Mouse (Mus musculus) hindbrain, embryonic 10.5 days (tissue): ENCODE measurements at regions not wholly inside any gene's neighbourhood (a gene's known extent, or its start where the extent isn't known, plus 50 kb on each side); places are given as distances from the start of the nearest gene placed in this dataset.
A peak's percentile ranks its signal among the peaks of the same experiment; 100 is the strongest.
"Not testable (repeated sequence)": the region's sequence is repeated elsewhere in the genome, so short reads cannot be mapped to it uniquely, and the experiment has no call there.

Experiments used
- DNase-seq: peaks from one replicate; pipeline ENCODE4 v3.0.0-alpha.2; 2017; ENCODE audit warnings: low spot score
- H3K27ac ChIP-seq: fragments of 300-500 bp; sonication (generic); 2 replicates; pipeline ENCODE4 v1.5.1; 2016; ENCODE audit warnings: mild to moderate bottlenecking, moderate library complexity
- H3K27me3 ChIP-seq: fragments of 300-500 bp; sonication (generic); 2 replicates; pipeline ENCODE4 v1.6.1; 2016; ENCODE audit warnings: mild to moderate bottlenecking; ENCODE audit not compliant: poor library complexity, insufficient read depth, severe bottlenecking
- H3K36me3 ChIP-seq: fragments of 300-500 bp; sonication (generic); 2 replicates; pipeline ENCODE4 v1.6.1; 2016; ENCODE audit warnings: mild to moderate bottlenecking, moderate library complexity
- H3K4me1 ChIP-seq: fragments of 300-500 bp; sonication (generic); replicated peaks from 2 replicates; pipeline ENCODE4 v1.6.1; 2016; ENCODE audit warnings: mild to moderate bottlenecking
- H3K4me3 ChIP-seq: fragments of 300-500 bp; sonication (generic); 2 replicates; pipeline ENCODE4 v1.5.1; 2016; ENCODE audit warnings: mild to moderate bottlenecking, moderate library complexity
- H3K9me3 ChIP-seq: fragments of 300-500 bp; sonication (generic); 2 replicates; pipeline ENCODE4 v1.6.1; 2016; ENCODE audit warnings: mild to moderate bottlenecking, moderate library complexity
- WGBS: fragments of 180-500 bp; shearing (Covaris S2); methylation state at CpG from one replicate; pipeline ENCODE4 v1.1.7; 2016; 5-methylcytosine and 5-hydroxymethylcytosine counted together

DNA sequence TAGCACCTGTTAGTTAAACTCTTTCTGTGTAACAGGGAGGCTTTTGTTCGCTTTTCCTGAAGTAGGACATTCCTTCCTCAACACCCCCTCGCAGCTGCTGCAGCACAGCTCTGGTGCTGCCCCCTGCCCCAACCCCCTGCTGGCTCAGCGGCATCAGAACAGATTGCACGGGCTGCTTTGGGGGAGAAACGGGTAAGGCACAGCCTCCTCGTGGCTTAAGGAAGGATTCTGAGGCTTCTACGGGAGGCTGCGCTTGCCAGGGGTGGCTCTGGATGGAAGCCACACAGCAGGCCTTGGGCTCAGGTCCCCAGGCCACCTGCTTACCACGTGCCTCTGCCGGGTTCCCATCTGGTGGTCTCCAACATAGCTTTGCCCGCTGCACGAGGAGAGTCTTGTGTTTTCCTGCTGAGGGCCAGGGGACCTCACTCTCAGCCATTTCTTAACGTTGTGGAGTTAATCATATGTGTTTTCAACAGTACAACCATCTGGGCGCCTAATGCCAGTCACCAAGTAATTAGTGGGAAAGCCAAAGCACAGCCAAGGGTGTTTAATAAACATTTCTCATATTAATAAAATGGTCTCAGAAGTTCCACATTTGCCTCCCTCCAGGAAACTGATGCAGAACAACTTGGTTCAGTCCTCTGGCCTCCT is 189.9 kb downstream of the Gxylt1 start:
- no peaks in the 10 kb centered on the region for H3K36me3 ChIP-seq
- peaks cover 6% of the 10 kb centered on the region for H3K4me1 ChIP-seq
- DNase-seq: peak; percentile 26

DNA sequence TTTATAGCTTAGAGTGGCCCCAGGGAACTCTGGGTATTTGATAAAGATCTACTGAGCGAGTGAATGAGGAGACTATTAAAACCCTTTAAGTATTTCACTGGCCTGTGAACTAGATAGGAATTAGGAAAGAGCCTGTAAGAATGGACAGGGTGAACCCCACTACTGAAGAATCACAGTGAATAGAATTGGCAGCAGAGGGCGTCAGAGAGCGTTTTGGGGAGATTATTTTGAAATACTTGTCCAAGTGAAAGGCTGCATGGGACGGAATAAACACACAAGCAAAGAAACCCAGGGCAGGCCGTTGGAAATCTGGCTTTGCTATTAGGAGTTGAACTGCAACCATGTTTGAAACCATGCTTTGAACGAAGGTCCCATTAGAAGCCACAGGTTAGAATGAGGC is 200.9 kb downstream of the Gxylt1 start:
- no peaks in the 10 kb centered on the region for H3K27me3 ChIP-seq
- no peak overlapping the region for H3K4me3 ChIP-seq
- H3K9me3 ChIP-seq: no peaks in the 10 kb centered on the region
- H3K4me1 ChIP-seq: no peaks in the 10 kb centered on the region
- H3K27ac ChIP-seq: no peak overlapping the region
- WGBS: 62% methylated on average over 6 of the region's 6 CpGs
- no peaks in the 10 kb centered on the region for H3K36me3 ChIP-seq
- no peak for DNase-seq

More for the DNA sequence above, 189.9 kb downstream of the Gxylt1 start:
- Histone ChIP-seq H3K9me3 (no peaks in the 10 kb centered on the region), H3K27ac (peak overlapping the region; percentile 35; the same call in 1 of the 2 replicates), H3K27me3 (no peaks in the 10 kb centered on the region), H3K4me3 (no peak overlapping the region)
- 39% methylated on average over 14 of the region's 14 CpGs for WGBS

DNA sequence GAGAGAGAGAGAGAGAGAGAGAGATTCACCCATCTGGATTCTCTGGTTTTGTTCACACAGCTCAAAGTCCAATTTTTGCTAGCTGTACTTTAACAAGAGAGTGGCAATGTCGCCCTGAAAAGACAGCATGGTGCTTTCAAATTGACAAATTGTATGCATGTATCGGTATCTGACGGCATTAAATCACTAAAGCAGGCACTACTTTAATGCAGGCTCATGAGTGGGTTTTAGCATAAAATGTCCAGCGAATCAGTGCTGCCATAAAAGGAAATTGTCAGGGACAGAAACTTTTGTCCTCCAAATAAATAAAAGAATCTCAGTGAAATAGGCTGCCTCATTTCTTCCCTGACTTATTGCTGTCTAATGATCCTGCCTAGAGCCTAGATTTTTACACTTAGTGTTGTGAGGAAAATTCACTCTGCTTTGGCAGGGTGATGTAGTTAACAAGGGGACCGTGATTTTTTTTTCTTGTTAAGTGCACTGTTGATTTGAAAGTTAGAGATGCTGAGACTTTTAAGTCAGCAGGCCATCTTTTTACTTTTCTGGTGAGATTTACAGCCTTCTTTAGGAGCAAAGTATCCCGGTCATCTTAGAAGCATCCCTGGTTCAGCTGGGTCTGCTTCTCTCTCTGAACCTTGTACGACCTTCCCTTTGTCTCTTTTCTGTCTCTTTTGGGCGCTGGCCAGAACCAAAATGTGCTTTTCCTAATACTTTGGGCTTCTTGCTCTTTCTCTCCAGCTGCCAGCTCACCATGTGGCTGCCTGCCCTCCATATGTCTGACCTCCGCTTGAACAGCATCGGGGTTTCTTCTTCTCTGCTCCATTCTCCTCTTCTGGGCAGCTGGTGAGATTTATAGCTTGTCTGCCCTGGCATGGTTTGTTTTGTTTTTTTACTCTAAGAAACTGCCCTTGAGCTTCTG is 212.5 kb downstream of the Gxylt1 start:
- Histone ChIP-seq H3K27me3 (no peaks in the 10 kb centered on the region), H3K9me3 (no peaks in the 10 kb centered on the region), H3K4me1 (peaks cover 5% of the 10 kb centered on the region; the same call in 1 of the 2 replicates), H3K27ac (peak overlapping the region; percentile 40; the same call in 1 of the 2 replicates), H3K4me3 (no peak overlapping the region), H3K36me3 (no peaks in the 10 kb centered on the region)
- 76% methylated on average over 10 of the region's 10 CpGs for WGBS
- no peak for DNase-seq

DNA sequence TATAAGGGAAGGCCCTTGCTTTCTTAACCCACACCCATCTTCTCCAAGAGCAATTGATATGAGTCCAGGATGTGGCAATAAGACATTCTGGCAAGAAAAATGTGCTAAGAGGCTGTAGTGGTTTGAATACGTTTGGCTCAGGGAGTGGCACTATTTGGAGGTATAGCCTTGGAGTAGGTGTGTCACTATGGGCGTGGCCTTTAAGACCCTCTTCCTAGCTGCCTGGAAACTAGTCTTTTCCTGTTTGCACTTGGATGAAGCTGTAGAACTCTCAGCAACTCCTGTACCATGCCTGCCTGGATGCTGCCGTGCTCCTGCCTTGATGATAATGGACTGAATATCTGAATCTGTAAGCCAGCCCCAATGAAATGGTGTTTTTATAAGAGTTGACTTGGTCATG is 221.5 kb downstream of the Gxylt1 start:
- DNase-seq: no peak
- WGBS: 86% methylated on average over 3 of the region's 3 CpGs

DNA sequence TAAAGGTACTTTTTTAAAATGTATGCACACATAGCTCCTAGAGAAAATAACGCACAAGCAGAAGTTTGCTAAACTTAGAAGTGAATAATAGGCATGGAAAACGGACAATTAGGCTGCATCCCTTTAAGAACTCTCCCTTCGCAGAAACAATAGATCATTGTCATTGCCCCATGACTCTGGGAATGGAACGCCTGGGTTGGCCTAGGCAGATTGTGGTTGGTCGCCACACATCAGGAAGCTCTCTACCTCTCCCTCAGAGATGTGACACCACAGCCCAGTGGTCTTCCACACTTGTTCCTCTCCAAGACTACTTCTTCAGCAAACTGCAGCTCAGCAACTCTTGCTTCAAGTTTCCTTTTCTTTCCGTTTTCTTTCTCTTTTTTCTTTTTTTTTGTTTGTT is 247.8 kb downstream of the Gxylt1 start:
- Histone ChIP-seq H3K27ac (no peak overlapping the region), H3K4me1 (peaks cover 4% of the 10 kb centered on the region), H3K9me3 (no peaks in the 10 kb centered on the region), H3K4me3 (no peak overlapping the region), H3K27me3 (no peaks in the 10 kb centered on the region), H3K36me3 (no peaks in the 10 kb centered on the region)
- WGBS: 35% methylated on average over 6 of the region's 6 CpGs
- no peak for DNase-seq

More for the DNA sequence above, 221.5 kb downstream of the Gxylt1 start:
- Histone ChIP-seq H3K4me1 (no peaks in the 10 kb centered on the region), H3K9me3 (no peaks in the 10 kb centered on the region), H3K36me3 (no peaks in the 10 kb centered on the region), H3K27ac (no peak overlapping the region), H3K27me3 (no peaks in the 10 kb centered on the region), H3K4me3 (no peak overlapping the region)

DNA sequence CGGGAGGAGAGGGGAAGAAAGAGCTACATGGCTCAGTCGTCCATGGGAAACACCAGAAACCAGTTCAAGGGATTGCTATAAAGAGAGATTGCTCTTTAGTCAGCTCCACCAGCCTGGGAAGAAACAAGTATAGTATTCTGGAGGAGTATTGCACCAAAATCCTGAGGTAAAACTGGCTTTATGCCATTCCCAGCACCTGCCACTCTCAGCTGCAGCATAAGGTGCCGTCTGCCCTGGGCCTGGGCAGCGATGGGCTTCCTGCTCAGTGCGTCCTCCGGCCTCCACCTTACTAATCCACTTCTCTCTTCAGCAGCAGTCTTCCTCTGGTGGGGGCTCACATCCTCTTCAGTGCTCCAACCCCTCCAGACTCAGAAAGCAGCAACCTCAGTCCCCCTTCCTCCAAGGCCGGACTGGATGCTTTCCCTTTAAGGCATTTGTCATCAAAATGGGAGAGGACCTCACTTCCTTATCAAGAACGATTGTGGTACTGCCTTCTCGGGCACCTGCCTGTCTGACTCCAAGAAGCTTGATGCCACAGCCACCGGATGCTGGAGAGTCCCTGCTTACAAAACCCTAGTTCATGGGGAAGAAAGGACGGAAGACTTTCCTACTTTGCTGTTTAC is 248.4 kb downstream of the Gxylt1 start:
- WGBS: 77% methylated on average over 11 of the region's 11 CpGs
- Histone ChIP-seq H3K27ac (no peak overlapping the region), H3K9me3 (no peaks in the 10 kb centered on the region), H3K27me3 (no peaks in the 10 kb centered on the region), H3K4me1 (peaks cover 4% of the 10 kb centered on the region), H3K36me3 (no peaks in the 10 kb centered on the region), H3K4me3 (no peak overlapping the region)
- DNase-seq: no peak

DNA sequence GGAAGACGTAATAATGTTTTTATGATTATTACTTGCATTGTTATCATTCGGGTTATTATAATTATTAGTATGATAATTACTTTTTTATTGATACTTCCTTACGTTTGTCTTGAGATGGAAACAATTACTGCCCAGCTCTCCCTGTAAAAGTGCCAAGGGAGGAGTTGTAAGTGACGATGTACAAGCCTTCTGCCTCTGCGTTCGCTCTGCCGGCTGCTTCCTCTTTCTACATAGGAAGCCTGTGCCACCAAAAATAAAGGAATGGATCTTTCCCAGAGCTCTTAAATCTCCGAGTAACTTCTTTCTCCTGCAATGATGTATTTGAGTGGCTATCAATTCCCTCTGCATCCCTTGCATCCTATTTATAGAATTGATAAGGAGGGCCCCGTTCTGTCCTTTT is 249.2 kb downstream of the Gxylt1 start:
- no peak for DNase-seq
- H3K4me1 ChIP-seq: peaks cover 4% of the 10 kb centered on the region

DNA sequence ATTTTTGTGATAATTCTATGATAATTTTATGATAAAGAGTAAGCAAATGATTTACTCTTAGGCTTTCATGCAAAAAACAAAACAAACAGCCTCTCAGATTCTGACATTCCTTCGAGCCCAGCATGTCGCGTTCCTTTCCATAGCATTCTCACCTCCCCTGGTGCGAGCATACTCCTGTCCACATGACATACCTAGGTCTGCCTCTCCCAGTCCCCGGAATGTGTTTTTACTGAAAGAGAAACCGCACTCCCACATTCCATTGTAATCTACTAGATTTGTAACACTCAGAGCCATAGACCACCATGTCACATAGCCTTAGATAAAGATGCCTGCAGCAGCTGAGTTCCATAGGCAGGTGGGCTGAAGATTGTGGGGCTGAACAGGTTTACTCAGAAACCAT is 250.8 kb downstream of the Gxylt1 start:
- no peak for DNase-seq
- no peak overlapping the region for H3K4me3 ChIP-seq
- H3K9me3 ChIP-seq: no peaks in the 10 kb centered on the region
- 84% methylated on average over 6 of the region's 6 CpGs for WGBS
- no peak overlapping the region for H3K27ac ChIP-seq
- H3K27me3 ChIP-seq: no peaks in the 10 kb centered on the region
- H3K4me1 ChIP-seq: peaks cover 4% of the 10 kb centered on the region
- H3K36me3 ChIP-seq: no peaks in the 10 kb centered on the region

More for the DNA sequence above, 249.2 kb downstream of the Gxylt1 start:
- 85% methylated on average over 9 of the region's 9 CpGs for WGBS
- Histone ChIP-seq H3K9me3 (no peaks in the 10 kb centered on the region), H3K36me3 (no peaks in the 10 kb centered on the region), H3K27me3 (no peaks in the 10 kb centered on the region), H3K27ac (no peak overlapping the region), H3K4me3 (no peak overlapping the region)

DNA sequence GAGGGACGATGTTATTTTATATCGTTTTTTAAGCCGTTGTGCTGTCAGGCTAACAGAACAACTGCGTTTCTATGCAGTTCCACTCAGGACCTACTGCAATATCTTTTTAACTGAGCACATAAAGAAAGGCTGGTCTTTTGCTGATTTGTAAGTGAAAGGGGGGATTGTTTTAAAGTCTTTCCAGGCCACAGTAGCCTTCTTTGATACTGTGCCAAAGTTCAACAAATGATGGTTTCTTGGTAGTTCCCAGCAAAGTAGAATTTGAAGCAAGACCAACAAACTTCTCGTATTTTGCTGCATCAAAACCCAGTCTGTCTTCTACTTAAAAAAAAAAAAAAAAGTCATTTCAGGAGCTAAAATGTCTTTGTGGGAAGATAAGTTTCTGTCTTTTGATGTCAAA is 263.8 kb downstream of the Gxylt1 start:
- H3K27me3 ChIP-seq: no peaks in the 10 kb centered on the region
- DNase-seq: no peak
- no peaks in the 10 kb centered on the region for H3K9me3 ChIP-seq
- H3K36me3 ChIP-seq: no peaks in the 10 kb centered on the region
- no peak overlapping the region for H3K4me3 ChIP-seq
- H3K4me1 ChIP-seq: peaks cover 2% of the 10 kb centered on the region; the same call in 1 of the 2 replicates
- 76% methylated on average over 5 of the region's 5 CpGs for WGBS
- no peak overlapping the region for H3K27ac ChIP-seq

DNA sequence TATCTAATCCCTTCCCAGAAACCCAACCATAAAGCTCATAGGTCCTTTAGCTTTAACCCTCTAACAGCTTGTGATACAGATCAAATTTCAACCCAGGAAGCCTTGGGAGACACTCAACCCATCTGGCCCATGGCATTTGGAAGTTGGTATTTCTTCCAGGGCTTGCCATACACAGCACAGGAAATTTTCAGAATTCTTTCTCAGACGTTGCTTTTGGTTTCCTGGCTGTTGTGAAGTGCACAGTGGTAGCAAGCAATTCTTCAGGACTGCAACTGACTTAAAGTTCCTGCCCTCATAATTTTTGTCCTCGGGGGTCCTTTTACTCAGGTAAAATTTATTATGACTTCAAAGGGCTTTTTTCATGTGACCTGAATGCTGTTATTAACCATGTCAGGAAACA is 264.4 kb downstream of the Gxylt1 start:
- no peak for DNase-seq
- no peaks in the 10 kb centered on the region for H3K36me3 ChIP-seq
- H3K9me3 ChIP-seq: no peaks in the 10 kb centered on the region
- H3K4me3 ChIP-seq: no peak overlapping the region
- H3K27ac ChIP-seq: no peak overlapping the region
- peaks cover 7% of the 10 kb centered on the region; the same call in 1 of the 2 replicates for H3K4me1 ChIP-seq
- WGBS: 53% methylated on average over 2 of the region's 2 CpGs
- no peaks in the 10 kb centered on the region for H3K27me3 ChIP-seq

DNA sequence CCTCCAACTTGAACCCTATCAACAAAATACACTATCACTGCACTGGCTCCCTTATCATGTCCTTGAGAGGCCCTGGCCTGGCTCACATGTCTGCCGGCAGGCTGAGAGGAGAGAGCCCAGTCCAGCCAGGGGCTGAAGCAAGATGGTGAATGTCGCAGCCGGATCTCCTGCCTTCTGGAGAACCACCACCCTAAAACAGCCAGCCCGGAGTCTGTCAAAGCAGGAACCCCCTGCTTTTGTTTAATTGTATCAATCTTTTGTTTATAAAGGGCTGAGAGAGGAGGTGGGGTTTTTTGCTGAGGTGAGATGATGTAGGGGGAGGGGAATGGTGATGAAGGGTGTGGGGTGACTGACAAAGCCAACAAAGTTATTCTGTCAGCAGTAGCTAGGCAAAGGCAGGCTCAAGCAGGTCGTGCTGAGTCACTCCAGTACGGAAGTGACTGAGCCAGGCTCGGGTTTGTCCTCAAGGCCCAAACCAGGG is 269.2 kb downstream of the Gxylt1 start:
- no peaks in the 10 kb centered on the region for H3K9me3 ChIP-seq
- no peak overlapping the region for H3K4me3 ChIP-seq
- peak overlapping the region; percentile 56; the same call in 1 of the 2 replicates for H3K27ac ChIP-seq
- H3K27me3 ChIP-seq: no peaks in the 10 kb centered on the region
- no peaks in the 10 kb centered on the region for H3K36me3 ChIP-seq
- DNase-seq: no peak
- peaks cover 24% of the 10 kb centered on the region for H3K4me1 ChIP-seq
- 55% methylated on average over 7 of the region's 7 CpGs for WGBS

DNA sequence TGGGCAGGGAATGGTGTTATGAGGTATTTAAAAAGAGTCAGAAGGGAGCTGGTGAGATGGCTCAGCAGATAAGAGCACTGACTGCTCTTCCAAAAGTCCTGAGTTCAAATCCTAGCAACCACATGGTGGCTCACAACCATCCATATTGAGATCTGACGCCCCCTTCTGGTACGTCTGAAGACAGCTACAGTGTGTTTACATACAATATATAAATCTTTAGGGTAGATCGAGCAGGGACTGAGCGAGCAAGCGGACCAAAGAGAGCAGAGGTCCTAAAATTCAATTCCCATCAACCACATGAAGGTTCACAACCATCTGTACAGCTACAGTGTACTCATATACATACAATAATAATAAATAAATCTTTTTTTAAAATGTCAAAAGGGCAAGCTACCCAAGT is 269.8 kb downstream of the Gxylt1 start:
- not testable (repeated sequence) for H3K27ac ChIP-seq, H3K9me3 ChIP-seq, H3K27me3 ChIP-seq, H3K36me3 ChIP-seq, DNase-seq, H3K4me3 ChIP-seq
- WGBS: 91% methylated on average over 5 of the region's 5 CpGs
- H3K4me1 ChIP-seq: peaks cover 22% of the 10 kb centered on the region

DNA sequence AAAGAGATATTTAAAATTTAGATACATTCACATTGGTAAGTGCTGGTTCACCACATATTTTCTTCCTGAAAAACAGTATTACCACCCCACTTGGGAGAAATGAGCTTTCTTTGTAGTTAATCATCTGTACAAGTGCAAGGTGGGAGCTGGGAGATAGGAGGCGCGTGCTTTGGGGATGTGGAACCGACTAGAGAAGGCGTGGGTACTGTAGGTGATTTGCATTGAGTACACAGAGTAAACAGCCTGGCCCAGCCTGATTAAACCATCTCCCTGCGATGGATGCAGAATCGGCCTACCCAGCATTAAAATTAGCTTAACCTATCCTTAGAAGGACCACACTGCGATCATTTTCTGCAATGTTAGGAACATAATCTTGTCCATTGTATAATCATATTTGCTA is 270.4 kb downstream of the Gxylt1 start:
- Histone ChIP-seq H3K36me3 (no peaks in the 10 kb centered on the region), H3K27me3 (no peaks in the 10 kb centered on the region), H3K4me1 (peaks cover 24% of the 10 kb centered on the region), H3K4me3 (no peak overlapping the region), H3K9me3 (no peaks in the 10 kb centered on the region), H3K27ac (no peak overlapping the region)
- no peak for DNase-seq
- 90% methylated on average over 7 of the region's 7 CpGs for WGBS
